ENCODE assay signal across 7 mouse cellular contexts in the genomic region with DNA sequence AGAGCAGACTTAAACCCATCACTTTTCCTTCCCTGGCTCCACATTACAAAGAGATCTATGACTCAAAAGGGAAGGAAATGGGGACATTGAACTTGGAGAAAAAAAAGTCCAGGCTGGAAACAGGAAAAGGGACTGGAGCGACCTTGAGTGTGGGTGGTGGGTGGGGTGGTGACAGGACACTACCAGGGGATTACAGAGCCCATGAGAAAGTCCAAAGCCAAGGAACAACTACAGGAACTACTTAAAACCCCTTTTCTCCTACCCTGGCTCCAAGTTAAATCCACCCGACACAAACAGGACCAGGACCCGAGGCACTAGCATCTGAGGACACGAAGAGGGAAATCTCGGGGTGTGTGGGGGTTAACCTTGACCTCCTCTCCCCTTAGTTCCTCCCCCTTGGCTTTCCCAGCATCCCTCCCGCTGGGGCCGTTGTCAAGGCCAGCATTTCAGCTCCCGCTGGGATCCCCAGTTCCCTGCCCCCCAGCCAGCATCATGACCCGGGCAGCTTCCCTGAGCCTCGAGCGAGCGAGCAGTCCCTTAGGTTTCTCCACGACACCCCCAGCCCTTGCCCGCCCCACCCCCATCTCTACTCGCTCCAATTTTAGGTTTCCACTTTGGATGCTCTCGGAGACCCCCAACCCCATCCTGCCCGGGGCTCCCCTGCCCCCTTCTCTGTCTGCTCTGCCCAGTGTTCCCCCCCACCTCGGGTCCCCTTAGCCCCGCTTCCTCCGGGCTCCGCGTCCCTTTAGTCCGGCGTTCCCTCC. TPM values are rescaled to one million over a fixed set of nuclear protein-coding genes. Genes with fewer than 3 reads are reported as not detected.
DNase-seq lines count a peak whose midpoint lies in the region; TF ChIP-seq lines count a peak whose summit lies in the region.

No protein-coding gene starts in this region.

- H3K9me3 ChIP-seq in MEL (replicated peaks; ENCODE audit: insufficient read depth, low read length), result no peaks in the 10 kb centered on the region
- no peaks in the 10 kb centered on the region for H3K9me3 ChIP-seq in forebrain, embryonic 10.5 days
- H3K9me3 ChIP-seq in megakaryocyte, embryonic 14.5 days, result no peaks in the 10 kb centered on the region

- under 1% methylated on average over 23 of the region's 24 CpGs for WGBS in forebrain, embryonic 10.5 days

- DNase-seq in MEL (ENCODE audit: low read depth, low spot score), result peak; percentile 38
- peak; percentile 82 to 87 for DNase-seq in adrenal gland, postnatal 36 days
- DNase-seq in forebrain, embryonic 10.5 days (ENCODE audit: extremely low spot score, low spot score), result peak; percentile 54
- DNase-seq in heart, postnatal 25 days (ENCODE audit: low spot score), result peak; percentile 53
- DNase-seq in layer of hippocampus, postnatal 36 days, result peak; percentile 36 to 46
- DNase-seq in spleen, postnatal 36 days (ENCODE audit: low spot score in 2 of 2), result peak; percentile 10 to 17

- intact Hi-C loops in heart, postnatal 25 days (cut with DNase I), result loop anchor here (2.0 kb wide), 1 partner anchor 38 kb away; a partner anchor contains a TSS

- peaks cover 0 to 35% of the 10 kb centered on the region in 2 experiments; a peak in 2 of 4 replicates for H3K36me3 ChIP-seq in MEL (ENCODE audit: control insufficient read depth in 1 of 2, insufficient read depth in 2 of 2, low read length in 2 of 2)
- no peaks in the 10 kb centered on the region for H3K36me3 ChIP-seq in forebrain, embryonic 10.5 days (replicated peaks)
- H3K36me3 ChIP-seq in megakaryocyte, embryonic 14.5 days (replicated peaks; ENCODE audit: low read length), result no peaks in the 10 kb centered on the region

- peaks cover 14 to 35% of the 10 kb centered on the region in 2 experiments for H3K4me1 ChIP-seq in MEL (ENCODE audit: control insufficient read depth in 1 of 2, insufficient read depth in 2 of 2, low read length in 2 of 2)
- H3K4me1 ChIP-seq in forebrain, embryonic 10.5 days, result peaks cover 58% of the 10 kb centered on the region
- H3K4me1 ChIP-seq in megakaryocyte, embryonic 14.5 days, result peaks cover 62% of the 10 kb centered on the region

- TF ChIP-seq POLR2A in MEL (IDR thresholded peaks at IDR 0.05; ENCODE audit: control insufficient read depth in 1 of 2, insufficient read depth in 1 of 2, low read depth in 1 of 2, low read length in 2 of 2, poor library complexity in 1 of 2), result 0 out of 4 replicates have a peak, but pooled peaks of 1 of the 2 experiments have one; percentile 11

- H3K9ac ChIP-seq in MEL (ENCODE audit: control insufficient read depth, low read depth, low read length, poor library complexity, severe bottlenecking), result peak overlapping the region; percentile 59

- H3K27me3 ChIP-seq in MEL (ENCODE audit: control insufficient read depth in 1 of 2, insufficient read depth in 2 of 2, low read length in 2 of 2), result no peaks in the 10 kb centered on the region
- H3K27me3 ChIP-seq in forebrain, embryonic 10.5 days (ENCODE audit: poor library complexity, severe bottlenecking), result peaks cover 14% of the 10 kb centered on the region
- H3K27me3 ChIP-seq in megakaryocyte, embryonic 14.5 days (replicated peaks), result peaks cover 33% of the 10 kb centered on the region

- H3K27ac ChIP-seq in MEL (ENCODE audit: control insufficient read depth, low read depth, low read length), result peak overlapping the region; percentile 37; the same call in 1 of the 2 replicates
- H3K27ac ChIP-seq in forebrain, embryonic 10.5 days, result peak overlapping the region; percentile 94

- peaks cover 9% of the 10 kb centered on the region for H3K79me2 ChIP-seq in MEL (ENCODE audit: control insufficient read depth, insufficient read depth, low read length, poor library complexity)

- TF ChIP-seq EP300 in MEL (IDR thresholded peaks at IDR 0.05; ENCODE audit: low read depth in 1 of 2, low read length in 2 of 2), result no peak

- TF ChIP-seq CTCF in MEL (IDR thresholded peaks at IDR 0.05 in 2 of 3, conservative IDR thresholded peaks at IDR 0.05 in 1 of 3; ENCODE audit: control insufficient read depth in 1 of 3, insufficient read depth in 1 of 3, low read depth in 2 of 3, low read length in 3 of 3, poor library complexity in 1 of 3, severe bottlenecking in 1 of 3), result no peak

- peak overlapping the region; percentile 51 to 62 for H3K4me3 ChIP-seq in MEL (ENCODE audit: control insufficient read depth in 1 of 2, insufficient read depth in 1 of 2, low read depth in 2 of 2, low read length in 2 of 2)
- H3K4me3 ChIP-seq in forebrain, embryonic 10.5 days, result peak overlapping the region; percentile 95
- peak overlapping the region; percentile 93 for H3K4me3 ChIP-seq in megakaryocyte, embryonic 14.5 days (replicated peaks)

- TF ChIP-seq RAD21 in MEL (IDR thresholded peaks at IDR 0.05; ENCODE audit: low read depth, low read length), result no peak

TF ChIP-seq in MEL, 35 proteins besides CTCF, POLR2A, EP300 and RAD21:
- no peak for TF ChIP-seq MAZ (IDR thresholded peaks at IDR 0.05; ENCODE audit: low read depth, low read length)
- TF ChIP-seq SIN3A (IDR thresholded peaks at IDR 0.05; ENCODE audit: low read length), result no peak; the same call in 1 of the 2 replicates
- no peak for TF ChIP-seq NELFE (IDR thresholded peaks at IDR 0.05; ENCODE audit: low read depth, low read length)
- TF ChIP-seq SMC3 (IDR thresholded peaks at IDR 0.05; ENCODE audit: low read depth, low read length), result no peak
- TF ChIP-seq RCOR1 (IDR thresholded peaks at IDR 0.05; ENCODE audit: low read depth, low read length), result no peak
- no peak for TF ChIP-seq MYC (IDR thresholded peaks at IDR 0.05; ENCODE audit: low read depth, low read length)
- no peak for TF ChIP-seq MEF2A (IDR thresholded peaks at IDR 0.05; ENCODE audit: extremely low read depth, insufficient replicate concordance, low read depth, low read length, poor library complexity, severe bottlenecking)
- TF ChIP-seq USF2 (IDR thresholded peaks at IDR 0.05; ENCODE audit: borderline replicate concordance in 1 of 2, insufficient read depth in 1 of 2, low read depth in 1 of 2, low read length in 2 of 2), result no peak
- no peak for TF ChIP-seq CHD2 (IDR thresholded peaks at IDR 0.05; ENCODE audit: low read length)
- TF ChIP-seq ZKSCAN1 (IDR thresholded peaks at IDR 0.05; ENCODE audit: low read depth, low read length), result no peak

RNA-seq across cellular contexts. Expression of a gene that starts 0.6 kb away (rescaled TPM):
- 32.9 and 36.8 TPM in 2 replicates for total RNA-seq in MEL (2012; rRNA removed)
- polyA plus RNA-seq in MEL (2012; ENCODE audit: insufficient read depth in 1 of 2, insufficient read length in 2 of 2, low read depth in 1 of 2, low replicate concordance in 2 of 2, missing spikeins in 1 of 2), result 10 to 100 TPM in 1 of 2 experiments, not detected in 1; 56.9 TPM
- total RNA-seq in adrenal gland, postnatal 36 days (2021), result 100 to 1,000 TPM; 134 to 135 TPM
- 45.4 and 46.7 TPM in 2 replicates for polyA plus RNA-seq in forebrain, embryonic 10.5 days (2016; fragmentation: Nextera tagmentation; extraction: Ambion mirVana)
- 10 to 100 TPM; 98.6 to 98.9 TPM for total RNA-seq in heart, postnatal 25 days (2021)
- total RNA-seq in layer of hippocampus, postnatal 36 days (2021), result 100 to 1,000 TPM; 262 to 273 TPM
- 7.5 and 29.6 TPM in 2 replicates for polyA plus RNA-seq in megakaryocyte, embryonic 14.5 days (2012; ENCODE audit: insufficient read depth, low replicate concordance)

RNA-seq across cellular contexts. Expression of a gene that starts 32.3 kb away (rescaled TPM):
- 92.5 and 98.9 TPM in 2 replicates for total RNA-seq in MEL (2012; rRNA removed)
- 100 to 1,000 TPM in 1 of 2 experiments, not detected in 1; 158 TPM for polyA plus RNA-seq in MEL (2012; ENCODE audit: insufficient read depth in 1 of 2, insufficient read length in 2 of 2, low read depth in 1 of 2, low replicate concordance in 2 of 2, missing spikeins in 1 of 2)
- total RNA-seq in adrenal gland, postnatal 36 days (2021), result 1 to 10 TPM; 7.5 to 8.7 TPM
- 155 TPM in 2 replicates for polyA plus RNA-seq in forebrain, embryonic 10.5 days (2016; fragmentation: Nextera tagmentation; extraction: Ambion mirVana)
- 1 to 10 TPM; 2.9 to 6.0 TPM for total RNA-seq in heart, postnatal 25 days (2021)
- total RNA-seq in layer of hippocampus, postnatal 36 days (2021), result 10 to 100 TPM; 18.8 to 19.7 TPM
- 23.5 and 42.8 TPM in 2 replicates for polyA plus RNA-seq in megakaryocyte, embryonic 14.5 days (2012; ENCODE audit: insufficient read depth, low replicate concordance)

RNA-seq across cellular contexts. Expression of a gene that starts 37.7 kb away (rescaled TPM):
- total RNA-seq in MEL (2012; rRNA removed), result 4.3 and 5.3 TPM in 2 replicates
- polyA plus RNA-seq in MEL (2012; ENCODE audit: insufficient read depth in 1 of 2, insufficient read length in 2 of 2, low read depth in 1 of 2, low replicate concordance in 2 of 2, missing spikeins in 1 of 2), result 1 to 10 TPM in 1 of 2 experiments, not detected in 1; 8.9 TPM
- total RNA-seq in adrenal gland, postnatal 36 days (2021), result 10 to 100 TPM; 16.3 to 23.0 TPM
- polyA plus RNA-seq in forebrain, embryonic 10.5 days (2016; fragmentation: Nextera tagmentation; extraction: Ambion mirVana), result 3.4 and 4.3 TPM in 2 replicates
- total RNA-seq in heart, postnatal 25 days (2021), result 10 to 100 TPM; 11.1 to 12.9 TPM
- total RNA-seq in layer of hippocampus, postnatal 36 days (2021), result 1 to 10 TPM; 1.9 to 2.6 TPM
- polyA plus RNA-seq in megakaryocyte, embryonic 14.5 days (2012; ENCODE audit: insufficient read depth, low replicate concordance), result 0.23 TPM in 1 of 2 replicates, not detected in the other

RNA-seq across cellular contexts. Expression of a gene that starts 57.3 kb away (rescaled TPM):
- total RNA-seq in MEL (2012; rRNA removed), result not detected in 2 replicates
- polyA plus RNA-seq in MEL (2012; ENCODE audit: insufficient read depth in 1 of 2, insufficient read length in 2 of 2, low read depth in 1 of 2, low replicate concordance in 2 of 2, missing spikeins in 1 of 2), result not detected
- total RNA-seq in adrenal gland, postnatal 36 days (2021), result 1 to 10 TPM; 2.5 to 3.9 TPM
- polyA plus RNA-seq in forebrain, embryonic 10.5 days (2016; fragmentation: Nextera tagmentation; extraction: Ambion mirVana), result 0.26 and 0.40 TPM in 2 replicates
- not detected for total RNA-seq in heart, postnatal 25 days (2021)
- total RNA-seq in layer of hippocampus, postnatal 36 days (2021), result 10 to 100 TPM; 34.6 to 42.0 TPM
- polyA plus RNA-seq in megakaryocyte, embryonic 14.5 days (2012; ENCODE audit: insufficient read depth, low replicate concordance), result 0.03 and 0.12 TPM in 2 replicates

Comparison
In these comparisons a context has a peak if more than half of its experiments do, and no peak if none do; other contexts are left out.
1. Peak in every context shown above with its lines: DNase-seq, H3K4me3 ChIP-seq and H3K27ac ChIP-seq.
2. DNase-seq: peak in every context shown above with its lines; median percentile 84 in adrenal gland, postnatal 36 days; 54 in forebrain, embryonic 10.5 days; 53 in heart, postnatal 25 days; 41 in layer of hippocampus, postnatal 36 days; 38 in MEL; 14 in spleen, postnatal 36 days.